Mouse (Mus musculus) brown adipose tissue, adult 24 weeks (tissue): ENCODE results near the gene Pianp. TPM values are rescaled to one million over a fixed set of nuclear protein-coding genes. Genes with fewer than 3 reads are reported as not detected.
A peak's percentile ranks its signal among the peaks of the same experiment; 100 is the strongest.

Experiments
- H3K27ac ChIP-seq: fragments of 200-500 bp; replicated peaks from 2 replicates; pipeline ENCODE4 v1.5.1; 2012; ENCODE audit warnings: low read depth, mild to moderate bottlenecking, low read length
- H3K4me1 ChIP-seq: fragments of 200-500 bp; 2 replicates; pipeline ENCODE4 v1.6.1; 2012; ENCODE audit warnings: low read length, mixed read lengths; ENCODE audit not compliant: control insufficient read depth, insufficient read depth, insufficient read length
- H3K4me3 ChIP-seq: fragments of 200-500 bp; 2 replicates; pipeline ENCODE4 v1.5.1; 2012; ENCODE audit warnings: low read depth, mild to moderate bottlenecking, low read length, moderate library complexity; ENCODE audit not compliant: insufficient read depth
- polyA plus RNA-seq: library from polyadenylated mRNA; stranded (reverse); fragments of >200 nt; gene quantifications from 2 replicates; pipeline ENCODE4 v1.2.4, GENCODE M21; 2012; ENCODE audit not compliant: missing spikeins, insufficient read depth, insufficient read length

Gene Pianp
- polyA plus RNA-seq, 1 experiment: not detected

DNA sequence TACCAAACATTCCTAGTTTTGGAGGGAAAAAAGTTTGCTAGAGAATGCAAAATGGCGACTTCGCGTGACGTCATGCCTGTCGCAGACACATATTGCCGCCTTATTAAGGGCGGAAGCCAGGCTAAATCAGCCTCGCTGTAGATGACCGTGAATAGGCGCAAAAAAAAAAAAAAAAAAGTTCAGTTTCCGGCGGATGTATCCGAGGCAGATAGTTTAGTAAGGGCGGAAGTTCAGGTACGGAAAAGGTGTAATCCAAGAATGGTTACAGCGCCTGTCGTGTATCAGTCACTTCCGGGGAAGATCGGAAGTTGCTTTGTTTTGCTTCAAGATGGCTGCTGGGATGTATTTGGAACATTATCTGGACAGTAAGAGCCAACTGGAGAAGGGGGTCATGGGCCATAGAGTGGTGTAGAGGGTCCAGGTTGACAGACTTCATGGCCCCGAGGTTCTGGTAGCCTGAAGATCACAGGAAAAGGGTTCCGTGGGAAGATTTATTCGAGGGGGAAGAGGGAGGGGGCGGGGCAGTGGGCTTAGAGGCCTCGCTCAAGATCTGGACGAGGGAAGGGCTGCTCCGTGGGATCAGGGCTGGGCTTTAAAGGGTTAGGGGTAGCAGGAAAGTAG, 43.1 kb downstream of the Pianp start, which contains the start of gene Ing4:
Ing4 (plus strand) TSS at position 228 of the 621 bp plus-strand sequence.
- peak within 1 kb of the TSS; percentile 85 for H3K27ac ChIP-seq
- peak within 1 kb of the TSS; percentile 79 for H3K4me3 ChIP-seq
- H3K4me1 ChIP-seq: peaks cover 3% of the 10 kb centered on the region; the same call in 1 of the 2 replicates

DNA sequence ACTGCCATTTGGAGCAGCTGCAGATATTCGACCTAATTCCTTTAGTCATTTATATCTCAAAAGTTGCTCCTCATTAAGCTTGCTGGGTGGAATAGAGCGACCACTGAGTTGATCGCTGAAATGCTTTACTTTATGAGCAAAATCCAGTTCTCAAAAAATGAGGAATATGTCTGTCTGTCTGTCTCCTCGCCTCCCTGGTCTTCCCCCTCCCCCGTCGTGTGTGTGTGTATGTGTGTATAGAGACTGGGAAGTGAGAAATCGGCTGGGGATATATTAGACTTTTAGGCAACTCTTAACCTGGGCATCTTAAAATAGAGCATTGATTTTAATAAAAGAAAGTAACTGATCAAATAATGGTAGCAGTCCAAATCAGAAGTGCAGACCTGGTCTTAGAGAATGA, 43.7 kb downstream of the Pianp start:
- Histone ChIP-seq H3K27ac (peak overlapping the region; percentile 80), H3K4me3 (peak overlapping the region; percentile 79), H3K4me1 (peaks cover 3% of the 10 kb centered on the region; the same call in 1 of the 2 replicates)

DNA sequence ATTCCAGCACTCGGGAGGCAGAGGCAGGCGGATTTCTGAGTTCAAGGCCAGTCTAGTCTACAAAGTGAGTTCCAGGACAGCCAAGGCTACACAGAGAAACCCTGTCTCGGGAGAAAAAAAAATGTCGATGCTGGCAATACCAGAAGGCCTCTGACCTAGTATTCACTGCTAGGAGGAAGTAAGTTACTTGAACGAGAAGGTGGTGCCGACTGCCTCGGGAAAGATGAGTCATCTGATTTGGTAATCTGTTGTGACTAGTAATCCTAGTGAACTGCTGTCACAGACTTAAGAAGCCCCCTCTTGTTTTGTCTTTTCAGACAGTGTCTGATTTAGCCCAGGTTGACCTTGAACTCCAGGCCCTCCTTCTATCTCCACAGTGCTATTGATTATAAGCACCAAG, 44.6 kb downstream of the Pianp start:
- no peak overlapping the region for H3K4me3 ChIP-seq
- H3K4me1 ChIP-seq: peaks cover 3% of the 10 kb centered on the region; the same call in 1 of the 2 replicates
- H3K27ac ChIP-seq: peak overlapping the region; percentile 80

DNA sequence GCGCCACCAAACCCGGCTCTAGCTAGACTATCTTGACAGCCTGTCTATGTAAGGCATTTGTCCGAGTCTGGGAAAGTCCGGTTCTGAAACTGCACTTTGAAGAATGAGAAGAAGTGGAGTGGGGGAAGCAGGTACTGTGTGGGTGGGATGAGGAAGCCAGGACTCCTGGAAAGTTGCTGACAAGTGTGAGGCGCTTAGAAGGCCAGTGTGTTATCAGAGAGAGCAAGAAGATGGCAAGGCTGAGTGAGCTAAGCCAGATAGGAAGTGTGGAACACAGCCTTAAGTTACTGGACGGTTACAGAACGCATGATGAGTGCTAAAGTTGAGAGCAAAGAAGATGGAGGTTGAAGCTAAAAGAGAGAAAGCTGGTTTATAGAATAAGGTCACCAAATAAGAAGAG, 45.6 kb downstream of the Pianp start:
- Histone ChIP-seq H3K27ac (peak overlapping the region; percentile 54; the same call in 1 of the 2 replicates), H3K4me1 (peaks cover 3% of the 10 kb centered on the region; the same call in 1 of the 2 replicates), H3K4me3 (no peak overlapping the region)

DNA sequence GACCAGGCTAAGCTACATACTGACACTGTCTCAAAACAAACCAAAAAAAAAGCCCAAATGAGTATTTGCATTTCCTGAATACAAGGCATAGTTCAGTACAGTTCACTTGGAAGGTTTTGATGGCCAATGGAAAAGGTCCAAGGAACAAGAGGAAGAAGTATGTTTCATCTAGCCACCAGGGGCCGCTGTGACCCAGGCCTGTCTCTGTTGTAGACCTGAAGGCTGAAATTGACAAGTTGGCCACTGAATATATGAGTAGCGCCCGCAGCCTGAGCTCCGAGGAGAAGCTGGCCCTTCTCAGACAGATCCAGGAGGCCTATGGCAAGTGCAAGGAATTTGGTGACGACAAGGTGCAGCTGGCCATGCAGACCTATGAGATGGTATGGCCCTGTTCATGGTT, 50.2 kb downstream of the Pianp start:
- Histone ChIP-seq H3K4me3 (no peak overlapping the region), H3K4me1 (no peaks in the 10 kb centered on the region), H3K27ac (no peak overlapping the region)

DNA sequence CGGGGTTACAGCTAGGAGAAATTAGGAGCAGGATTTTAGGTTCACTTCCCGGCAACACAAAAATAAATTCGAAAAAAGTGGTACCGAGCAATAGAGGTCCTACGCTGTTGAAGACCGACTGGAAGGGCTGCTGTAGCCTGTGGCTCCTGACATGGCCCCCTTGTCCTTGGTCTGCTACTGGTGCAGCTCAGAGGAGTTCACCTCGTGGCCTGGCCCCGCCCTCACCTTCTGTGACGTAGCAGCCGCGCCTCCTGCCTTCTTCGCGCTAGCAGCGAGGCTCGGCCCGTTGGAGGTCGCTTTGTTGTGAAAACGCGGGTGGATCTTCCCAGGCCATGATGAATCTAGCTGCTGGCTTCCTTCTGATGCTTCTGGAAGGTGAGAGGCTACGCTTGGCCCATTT, 53.2 kb downstream of the Pianp start, which contains the start of gene Acrbp:
Acrbp (plus strand) TSS at position 12 of the 400 bp plus-strand sequence.
- Histone ChIP-seq H3K4me1 (no peaks in the 10 kb centered on the region), H3K27ac (no peak within 1 kb of the TSS), H3K4me3 (no peak within 1 kb of the TSS)

DNA sequence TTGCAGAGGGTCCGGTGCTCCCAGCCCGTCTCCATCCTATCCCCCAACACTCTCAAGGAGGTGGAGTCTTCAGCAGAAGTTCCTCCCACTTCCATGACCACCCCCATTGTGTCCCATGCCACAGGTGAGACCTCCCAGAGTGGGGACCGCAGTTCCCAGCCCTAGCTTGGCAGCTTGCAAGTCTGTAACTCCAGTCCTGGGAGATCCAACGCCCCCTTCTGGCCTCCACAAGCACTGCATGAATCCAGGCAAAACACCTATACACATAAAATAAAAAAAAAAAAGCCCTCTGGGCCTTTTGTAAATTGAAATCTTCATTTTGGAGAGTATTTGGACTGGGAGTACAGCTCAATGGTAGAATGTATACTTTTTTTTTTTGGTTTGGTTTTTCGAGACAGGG, 54.7 kb downstream of the Pianp start:
- Histone ChIP-seq H3K4me3 (no peak overlapping the region), H3K4me1 (no peaks in the 10 kb centered on the region), H3K27ac (no peak overlapping the region)

Other genes starting within 250 kb of the Pianp start
- not detected in 2 replicates for gene Gm45234, start 240.7 kb upstream of the Pianp start, polyA plus RNA-seq
- gene Atn1, start 240.2 kb upstream of the Pianp start, polyA plus RNA-seq: 31.7 and 35.7 TPM in 2 replicates
- 0.63 TPM in 1 of 2 replicates, not detected in the other for gene Eno2, start 227.0 kb upstream of the Pianp start, polyA plus RNA-seq
- not detected in 2 replicates for gene Lrrc23, start 217.0 kb upstream of the Pianp start, polyA plus RNA-seq
- gene Spsb2, start 188.0 kb upstream of the Pianp start, polyA plus RNA-seq: 5.1 and 7.3 TPM in 2 replicates
- 519 and 573 TPM in 2 replicates for gene Tpi1, start 182.4 kb upstream of the Pianp start, polyA plus RNA-seq
- 35.8 and 39.4 TPM in 2 replicates for gene Usp5, start 167.2 kb upstream of the Pianp start, polyA plus RNA-seq
- gene Cdca3, start 167.1 kb upstream of the Pianp start, polyA plus RNA-seq: 2.4 TPM in 1 of 2 replicates, not detected in the other
- not detected in 2 replicates for gene Gnb3, start 156.4 kb upstream of the Pianp start, polyA plus RNA-seq
- gene P3h3, start 138.9 kb upstream of the Pianp start, polyA plus RNA-seq: 2.7 and 3.8 TPM in 2 replicates
- 0.88 TPM in 1 of 2 replicates, not detected in the other for gene Gpr162, start 132.7 kb upstream of the Pianp start, polyA plus RNA-seq
- gene Cd4, start 108.5 kb upstream of the Pianp start, polyA plus RNA-seq: not detected in 2 replicates
- gene Lag3, start 85.0 kb upstream of the Pianp start, polyA plus RNA-seq: 12.2 and 15.1 TPM in 2 replicates
- gene Ptms, start 76.6 kb upstream of the Pianp start, polyA plus RNA-seq: 949 and 1,236 TPM in 2 replicates
- gene Mlf2, start 65.3 kb upstream of the Pianp start, polyA plus RNA-seq: 238 and 301 TPM in 2 replicates
- gene Cops7a, start 31.2 kb upstream of the Pianp start, polyA plus RNA-seq: 74.8 and 85.4 TPM in 2 replicates
- 19.9 and 25.6 TPM in 2 replicates for gene Zfp384, start 12.5 kb downstream of the Pianp start, polyA plus RNA-seq
- 32.1 and 34.0 TPM in 2 replicates for gene Ing4, start 43.1 kb downstream of the Pianp start, polyA plus RNA-seq
- 5.1 and 5.5 TPM in 2 replicates for gene Acrbp, start 53.0 kb downstream of the Pianp start, polyA plus RNA-seq
- not detected in 2 replicates for gene Lpar5, start 71.2 kb downstream of the Pianp start, polyA plus RNA-seq
- 73.3 and 90.8 TPM in 2 replicates for gene Chd4, start 99.3 kb downstream of the Pianp start, polyA plus RNA-seq
- gene Nop2, start 135.2 kb downstream of the Pianp start, polyA plus RNA-seq: 10.0 and 16.0 TPM in 2 replicates
- gene Iffo1, start 148.5 kb downstream of the Pianp start, polyA plus RNA-seq: 2.9 and 3.2 TPM in 2 replicates
- gene Gapdh, start 169.8 kb downstream of the Pianp start, polyA plus RNA-seq: 1,014 and 1,139 TPM in 2 replicates
- 7.5 and 9.2 TPM in 2 replicates for gene Ncapd2, start 195.0 kb downstream of the Pianp start, polyA plus RNA-seq
- gene Mrpl51, start 195.1 kb downstream of the Pianp start, polyA plus RNA-seq: 316 and 439 TPM in 2 replicates
- gene Vamp1, start 218.9 kb downstream of the Pianp start, polyA plus RNA-seq: 5.4 and 7.7 TPM in 2 replicates
- gene Tapbpl, start 235.2 kb downstream of the Pianp start, polyA plus RNA-seq: 16.1 and 24.1 TPM in 2 replicates
- not detected in 2 replicates for gene Cd27, start 240.3 kb downstream of the Pianp start, polyA plus RNA-seq